Mouse (Mus musculus): ENCODE data around the gene Stxbp4. TPM values are rescaled to one million over a fixed set of nuclear protein-coding genes. Genes with fewer than 3 reads are reported as not detected.

Gene Stxbp4
- polyA plus RNA-seq, 1 experiment from 2014 or later, result 7.0 TPM

DNA sequence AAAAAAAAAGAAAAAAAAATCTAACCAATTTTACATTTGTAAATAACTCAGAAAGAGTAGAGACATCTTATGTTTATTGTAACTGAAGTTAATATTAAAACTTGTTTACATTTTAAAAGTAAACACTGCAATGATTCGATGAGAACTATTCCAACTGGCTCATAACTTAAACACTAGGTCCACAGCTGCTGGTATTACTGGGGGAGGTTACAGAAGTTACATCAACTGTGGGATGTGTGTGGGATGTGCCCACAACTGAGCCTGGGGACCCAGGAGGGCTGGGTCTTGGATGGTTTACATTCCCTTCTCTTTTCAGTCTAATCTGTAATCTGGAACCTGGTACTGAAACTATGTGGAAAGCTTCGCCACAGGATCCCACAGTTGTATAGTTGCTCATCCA lies 34.8 kb downstream of the Stxbp4 start:
- ATAC-seq (ENCODE audit: low read depth), result no peak
- Histone ChIP-seq H3K4me1 (replicated peaks) (no peaks in the 10 kb centered on the region), H3K4me3 (replicated peaks) (no peak overlapping the region), H3K9ac (no peak overlapping the region), H3K27me3 (no peaks in the 10 kb centered on the region), H3K4me2 (no peak overlapping the region), H3K36me3 (peaks cover 23% of the 10 kb centered on the region), H3K9me3 (replicated peaks) (no peaks in the 10 kb centered on the region), H3K27ac (no peak overlapping the region)
- WGBS (ENCODE audit: insufficient replicate concordance), result 86% methylated on average over 2 of the region's 2 CpGs
- no peak for DNase-seq

DNA sequence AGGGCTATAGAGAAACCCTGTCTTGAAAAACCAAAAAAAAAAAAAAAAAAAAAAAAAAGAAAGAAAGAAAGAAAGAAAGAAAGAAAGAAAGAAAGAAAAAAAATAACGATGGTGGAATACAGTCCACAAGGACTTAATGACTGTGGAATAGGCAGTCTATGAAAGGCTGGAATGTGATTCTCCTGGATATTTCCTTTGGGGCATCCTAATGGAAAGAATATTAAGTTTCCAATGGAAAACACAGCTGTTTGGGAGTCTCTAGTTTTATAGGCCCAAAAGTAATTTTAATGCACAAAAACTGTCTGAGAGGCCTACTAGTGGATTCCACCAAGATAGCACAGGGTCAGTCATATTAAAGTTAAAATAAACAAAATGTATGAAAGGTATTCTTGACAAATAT lies 42.1 kb downstream of the Stxbp4 start:
- DNase-seq, result no peak
- Histone ChIP-seq H3K4me3 (replicated peaks) (no peak overlapping the region), H3K4me2 (no peak overlapping the region), H3K9ac (no peak overlapping the region), H3K9me3 (replicated peaks) (no peaks in the 10 kb centered on the region), H3K27ac (no peak overlapping the region), H3K27me3 (no peaks in the 10 kb centered on the region), H3K4me1 (replicated peaks) (no peaks in the 10 kb centered on the region), H3K36me3 (peaks cover 28% of the 10 kb centered on the region)
- ATAC-seq (ENCODE audit: low read depth), result no peak
- WGBS (ENCODE audit: insufficient replicate concordance), result 70% methylated on average over 1 of the region's 1 CpGs

DNA sequence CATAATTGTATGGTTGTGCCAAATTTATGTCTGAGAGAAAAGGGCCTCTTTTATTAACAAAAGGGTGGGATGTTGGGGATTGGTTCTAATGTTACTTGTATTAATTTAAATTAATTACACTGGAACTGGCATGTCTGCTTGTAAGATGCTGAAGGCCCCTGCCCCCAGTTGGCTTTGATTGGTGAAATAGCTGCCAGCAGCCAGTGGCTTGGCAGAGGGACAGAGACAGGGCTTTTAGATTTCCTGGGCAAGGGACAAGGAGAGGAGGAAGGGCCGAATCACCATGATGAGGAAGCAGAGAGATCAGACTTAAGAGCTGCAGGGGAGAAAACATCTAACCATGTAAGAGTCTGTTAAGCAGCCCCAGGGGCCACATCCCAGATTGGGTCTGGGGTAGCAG lies 46.9 kb downstream of the Stxbp4 start:
- WGBS (ENCODE audit: insufficient replicate concordance), result 71% methylated on average over 1 of the region's 1 CpGs
- ATAC-seq (ENCODE audit: low read depth) (no peak), DNase-seq (no peak)
- Histone ChIP-seq H3K27ac (no peak overlapping the region), H3K9ac (no peak overlapping the region), H3K36me3 (peaks cover 16% of the 10 kb centered on the region), H3K4me3 (replicated peaks) (no peak overlapping the region), H3K4me1 (replicated peaks) (no peaks in the 10 kb centered on the region), H3K27me3 (no peaks in the 10 kb centered on the region), H3K4me2 (no peak overlapping the region), H3K9me3 (replicated peaks) (no peaks in the 10 kb centered on the region)

DNA sequence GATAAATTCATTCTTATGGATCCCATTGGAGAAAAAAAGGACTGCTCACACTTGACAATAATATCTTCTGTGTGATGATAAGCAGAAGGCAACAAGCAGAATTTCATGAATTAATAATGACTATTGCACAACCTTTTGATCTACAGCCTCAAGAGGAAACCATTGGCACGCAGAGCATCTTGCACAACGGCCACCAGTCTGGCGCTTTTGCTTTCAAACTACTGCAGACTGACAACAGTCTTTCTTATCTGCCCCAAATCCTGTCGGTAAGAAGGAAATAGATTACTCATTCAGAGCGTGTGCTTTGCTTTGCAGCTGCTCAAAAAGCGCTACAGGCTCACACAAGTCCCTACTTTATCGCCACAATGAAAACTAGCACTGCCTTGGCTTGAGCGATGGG lies 51.7 kb downstream of the Stxbp4 start:
- Histone ChIP-seq H3K36me3 (peaks cover 9% of the 10 kb centered on the region; the same call in 1 of the 2 replicates), H3K4me2 (no peak overlapping the region), H3K27ac (no peak overlapping the region), H3K9ac (no peak overlapping the region), H3K4me3 (replicated peaks) (no peak overlapping the region), H3K4me1 (replicated peaks) (no peaks in the 10 kb centered on the region), H3K27me3 (no peaks in the 10 kb centered on the region), H3K9me3 (replicated peaks) (no peaks in the 10 kb centered on the region)
- WGBS (ENCODE audit: insufficient replicate concordance), result 56% methylated on average over 8 of the region's 8 CpGs
- DNase-seq (no peak), ATAC-seq (ENCODE audit: low read depth) (no peak)

DNA sequence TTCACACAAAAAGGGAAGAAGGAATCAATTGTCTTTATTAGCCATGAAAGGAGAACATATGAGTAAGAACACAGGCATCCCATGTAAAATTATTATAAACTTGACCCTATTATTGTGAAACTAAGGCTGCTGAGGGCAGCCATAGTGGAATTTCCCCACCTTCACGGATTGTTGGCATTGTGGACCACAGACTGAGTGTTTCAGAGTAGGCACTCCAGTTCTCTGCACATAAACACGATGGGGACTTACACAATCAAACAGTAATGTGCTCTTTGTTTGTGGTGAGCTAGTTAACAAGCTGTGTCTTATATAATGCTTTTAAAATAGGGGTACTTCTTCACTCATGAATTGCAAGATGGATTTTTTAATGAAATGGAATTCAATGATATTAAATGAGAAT lies 52.1 kb downstream of the Stxbp4 start:
- WGBS (ENCODE audit: insufficient replicate concordance), result 72% methylated on average over 2 of the region's 2 CpGs
- H3K9ac ChIP-seq, result no peak overlapping the region
- H3K36me3 ChIP-seq, result peaks cover 7% of the 10 kb centered on the region; the same call in 1 of the 2 replicates
- DNase-seq (no peak), ATAC-seq (ENCODE audit: low read depth) (no peak)
- no peak overlapping the region for H3K27ac ChIP-seq
- no peaks in the 10 kb centered on the region for H3K4me1 ChIP-seq (replicated peaks)
- no peaks in the 10 kb centered on the region for H3K9me3 ChIP-seq (replicated peaks)
- H3K27me3 ChIP-seq, result no peaks in the 10 kb centered on the region
- no peak overlapping the region for H3K4me3 ChIP-seq (replicated peaks)
- no peak overlapping the region for H3K4me2 ChIP-seq

DNA sequence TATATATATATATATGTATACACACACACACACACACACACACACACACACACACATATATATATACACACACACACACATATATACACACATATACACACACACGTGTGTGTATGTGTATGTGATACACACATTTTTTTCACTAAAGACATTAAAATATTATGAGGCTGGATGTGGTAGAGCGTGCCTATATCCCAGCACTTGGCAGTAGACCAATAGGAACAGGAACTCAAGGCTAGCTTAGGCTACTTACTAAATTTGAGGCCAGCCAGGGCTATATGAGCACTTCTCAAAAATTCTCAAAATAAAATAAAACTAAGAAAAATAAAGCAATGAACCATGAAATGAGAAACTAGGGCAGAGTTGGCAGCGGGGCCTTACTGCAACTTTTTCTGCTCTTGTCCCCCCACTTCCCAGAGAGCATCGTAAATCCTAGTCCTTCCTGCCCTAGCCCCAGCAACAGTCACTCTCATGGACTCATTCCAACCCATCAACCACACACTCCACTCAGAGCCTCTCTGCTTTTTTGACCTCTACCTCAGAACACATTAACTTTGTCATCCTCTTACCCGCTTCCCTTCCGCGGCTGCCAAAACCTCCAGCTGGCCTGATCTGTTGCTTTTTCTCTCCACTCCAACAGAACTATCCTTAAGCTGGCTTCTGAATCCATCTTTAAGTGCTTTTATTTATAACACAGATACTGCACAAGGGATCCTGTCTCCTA lies 60.7 kb downstream of the Stxbp4 start:
- ATAC-seq (ENCODE audit: low read depth) (no peak), DNase-seq (no peak)
- whole genome bisulfite sequencing (ENCODE audit: insufficient replicate concordance), result 82% methylated on average over 7 of the region's 7 CpGs
- Histone ChIP-seq H3K9ac (no peak overlapping the region), H3K36me3 (peaks cover 8% of the 10 kb centered on the region; the same call in 1 of the 2 replicates), H3K9me3 (replicated peaks) (no peaks in the 10 kb centered on the region), H3K4me3 (replicated peaks) (no peak overlapping the region), H3K4me1 (replicated peaks) (no peaks in the 10 kb centered on the region), H3K27me3 (no peaks in the 10 kb centered on the region), H3K27ac (no peak overlapping the region), H3K4me2 (no peak overlapping the region)

DNA sequence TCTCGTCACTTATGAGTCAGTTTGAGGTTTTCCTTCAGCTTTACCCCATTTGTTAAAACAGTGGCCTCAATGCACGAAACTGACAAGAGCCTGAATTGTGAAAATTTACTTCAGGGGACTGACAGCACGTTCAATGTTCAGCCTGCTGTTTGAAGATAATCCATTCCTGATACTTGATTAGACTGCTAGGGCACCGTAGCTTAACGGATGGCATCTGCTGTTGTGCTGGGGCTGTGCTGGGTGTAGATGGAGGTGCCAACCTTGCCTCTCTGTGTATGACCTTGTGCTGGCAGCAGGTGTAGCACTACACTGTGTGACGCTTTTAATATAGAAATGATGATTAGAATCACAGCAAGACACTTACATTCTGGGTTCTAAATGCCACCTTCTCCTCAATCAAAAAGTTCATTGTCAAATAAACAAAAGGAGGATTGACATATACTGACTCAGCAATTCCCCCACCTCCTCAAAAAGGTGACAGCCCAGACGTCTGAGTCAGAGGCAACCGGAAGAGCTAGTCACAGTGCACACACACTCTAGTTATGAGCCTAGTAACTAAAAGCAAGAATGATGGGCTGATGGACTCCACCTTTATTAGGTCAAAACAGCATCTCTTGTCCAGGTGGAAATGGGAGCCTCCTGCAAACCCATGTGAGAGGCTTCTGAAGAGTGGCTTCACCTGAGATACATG lies 61.5 kb downstream of the Stxbp4 start:
- H3K4me3 ChIP-seq (replicated peaks), result no peak overlapping the region
- H3K27ac ChIP-seq, result no peak overlapping the region
- H3K9ac ChIP-seq, result no peak overlapping the region
- ATAC-seq (ENCODE audit: low read depth) (no peak), DNase-seq (no peak)
- H3K36me3 ChIP-seq, result peaks cover 8% of the 10 kb centered on the region; the same call in 1 of the 2 replicates
- 69% methylated on average over 8 of the region's 8 CpGs for WGBS (ENCODE audit: insufficient replicate concordance)
- no peaks in the 10 kb centered on the region for H3K4me1 ChIP-seq (replicated peaks)
- no peaks in the 10 kb centered on the region for H3K27me3 ChIP-seq
- no peaks in the 10 kb centered on the region for H3K9me3 ChIP-seq (replicated peaks)
- H3K4me2 ChIP-seq, result no peak overlapping the region

DNA sequence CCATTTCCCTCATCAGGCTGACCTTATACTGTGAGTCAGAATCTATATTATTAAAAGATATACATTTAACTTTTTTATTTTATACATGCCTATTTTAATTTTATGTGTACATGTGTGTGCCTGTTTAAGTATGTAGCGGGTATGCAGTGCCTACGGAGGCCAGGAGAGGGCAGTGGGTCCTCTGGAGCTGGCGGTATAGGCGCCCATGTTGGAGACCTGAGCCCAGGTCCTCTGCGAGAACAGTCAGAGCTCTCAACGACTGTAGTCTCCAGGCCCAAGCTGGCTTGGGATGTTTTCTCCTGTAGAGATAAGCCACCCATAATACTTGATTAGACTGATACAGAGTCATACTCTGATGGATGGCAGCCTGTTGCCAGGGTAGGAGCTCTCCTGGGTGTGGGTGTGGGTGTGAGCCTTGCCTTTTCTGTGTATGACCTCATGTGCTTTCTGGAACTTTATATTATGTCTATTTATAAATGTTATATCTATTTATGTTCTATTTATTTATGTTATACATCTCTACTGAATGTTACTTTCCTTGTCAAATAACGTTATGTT lies 62.3 kb downstream of the Stxbp4 start:
- Histone ChIP-seq H3K36me3 (peaks cover 8% of the 10 kb centered on the region; the same call in 1 of the 2 replicates), H3K9ac (no peak overlapping the region), H3K4me3 (replicated peaks) (no peak overlapping the region), H3K27me3 (no peaks in the 10 kb centered on the region), H3K4me1 (replicated peaks) (no peaks in the 10 kb centered on the region), H3K4me2 (no peak overlapping the region), H3K27ac (no peak overlapping the region), H3K9me3 (replicated peaks) (no peaks in the 10 kb centered on the region)
- DNase-seq (no peak), ATAC-seq (ENCODE audit: low read depth) (no peak)
- WGBS (ENCODE audit: insufficient replicate concordance), result 86% methylated on average over 7 of the region's 7 CpGs

DNA sequence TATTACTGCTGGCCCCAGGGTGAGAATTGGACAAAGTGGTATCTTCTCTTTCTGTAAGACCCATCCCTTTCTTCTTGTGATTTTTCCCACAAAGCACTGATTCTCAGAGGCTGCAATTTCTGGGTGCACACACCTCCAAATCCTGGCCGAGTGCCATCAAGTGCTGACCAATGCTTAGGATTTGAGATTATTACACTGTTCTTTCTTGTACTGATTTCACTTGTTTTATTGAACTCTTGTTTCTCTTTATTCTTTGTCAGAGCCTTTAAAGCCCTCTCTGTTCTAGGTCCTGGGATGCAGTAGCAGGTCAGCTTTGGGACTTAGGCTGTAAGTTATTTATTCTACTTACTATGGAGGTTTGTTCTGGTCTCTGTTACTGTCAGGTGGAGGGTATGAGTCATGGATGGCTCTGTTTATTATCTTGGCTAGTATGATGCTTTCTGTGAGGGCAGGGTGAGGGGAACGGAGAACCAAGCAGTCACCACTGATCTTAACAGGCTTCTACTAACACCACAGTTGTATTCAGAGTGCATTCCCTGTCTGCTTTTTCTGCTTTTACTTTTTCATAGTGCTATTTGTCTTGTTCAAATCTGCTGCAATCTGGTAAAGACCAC lies 67.1 kb downstream of the Stxbp4 start:
- WGBS (ENCODE audit: insufficient replicate concordance), result 55% methylated on average over 2 of the region's 2 CpGs
- H3K4me1 ChIP-seq (replicated peaks), result no peaks in the 10 kb centered on the region
- H3K4me2 ChIP-seq, result no peak overlapping the region
- H3K36me3 ChIP-seq, result peaks cover 8% of the 10 kb centered on the region; the same call in 1 of the 2 replicates
- H3K27me3 ChIP-seq, result no peaks in the 10 kb centered on the region
- no peak overlapping the region for H3K27ac ChIP-seq
- no peak for ATAC-seq (ENCODE audit: low read depth)
- no peak for DNase-seq
- no peak overlapping the region for H3K4me3 ChIP-seq (replicated peaks)
- H3K9me3 ChIP-seq (replicated peaks), result no peaks in the 10 kb centered on the region
- no peak overlapping the region for H3K9ac ChIP-seq

DNA sequence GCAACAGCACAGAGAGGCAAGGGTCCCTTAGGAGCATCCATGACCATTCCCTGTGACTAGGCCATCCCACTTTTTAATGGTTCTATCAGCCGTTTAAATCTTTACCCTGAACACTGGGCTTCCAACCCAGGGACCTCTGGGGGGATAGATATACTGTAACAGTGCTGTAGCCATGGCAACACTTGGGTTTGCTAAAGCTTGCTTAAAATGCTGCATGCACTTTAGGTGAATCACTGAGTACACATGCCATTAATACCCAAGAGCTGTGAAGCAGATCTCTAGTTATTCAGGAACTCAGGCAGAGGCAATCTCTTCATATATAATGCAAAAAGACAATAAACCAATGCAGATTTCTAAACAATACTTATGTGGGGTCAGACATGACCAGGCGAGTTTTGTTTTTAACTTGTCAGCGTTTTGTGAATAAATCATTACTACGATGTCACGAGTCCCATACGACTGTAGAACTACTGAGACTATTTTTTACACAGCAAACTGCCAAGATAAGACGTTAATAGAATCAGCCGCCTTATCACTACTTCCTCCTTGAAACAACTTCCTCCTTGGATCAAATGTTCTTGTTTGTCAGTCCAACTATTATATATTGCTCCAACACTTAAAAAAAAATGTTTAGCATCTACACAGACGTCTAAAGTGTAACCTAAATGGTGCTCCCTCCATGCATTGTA lies 79.4 kb downstream of the Stxbp4 start:
- Histone ChIP-seq H3K9ac (no peak overlapping the region), H3K36me3 (no peaks in the 10 kb centered on the region), H3K4me3 (replicated peaks) (no peak overlapping the region), H3K27me3 (no peaks in the 10 kb centered on the region), H3K27ac (no peak overlapping the region), H3K9me3 (replicated peaks) (no peaks in the 10 kb centered on the region), H3K4me2 (no peak overlapping the region), H3K4me1 (replicated peaks) (peaks cover 12% of the 10 kb centered on the region)
- WGBS (ENCODE audit: insufficient replicate concordance), result 10% methylated on average over 9 of the region's 9 CpGs
- DNase-seq (no peak), ATAC-seq (ENCODE audit: low read depth) (no peak)

DNA sequence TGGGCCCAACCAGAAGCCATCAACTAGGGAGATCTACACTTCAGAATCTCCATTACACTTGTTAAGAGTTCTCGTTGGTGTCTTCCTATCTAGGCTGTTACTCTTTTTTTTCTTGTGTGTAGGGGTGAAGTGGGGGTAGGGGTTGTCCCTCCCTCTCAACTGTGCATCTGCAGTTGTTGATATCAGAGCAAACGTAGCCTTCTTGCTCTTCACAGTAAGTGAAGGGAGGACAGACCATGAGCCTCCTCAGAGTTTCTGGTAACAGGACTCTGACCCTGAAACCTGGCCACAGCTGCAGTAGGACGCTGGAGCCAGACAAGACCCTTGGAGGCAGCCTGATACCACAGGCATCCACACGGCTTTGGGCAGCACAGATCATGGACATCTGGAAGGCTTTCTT lies 81.4 kb downstream of the Stxbp4 start:
- no peaks in the 10 kb centered on the region for H3K36me3 ChIP-seq
- peaks cover 12% of the 10 kb centered on the region for H3K4me1 ChIP-seq (replicated peaks)
- DNase-seq, result no peak
- no peak overlapping the region for H3K4me2 ChIP-seq
- ATAC-seq (ENCODE audit: low read depth), result peak; percentile 66; the same call in 1 of the 2 replicates
- no peaks in the 10 kb centered on the region for H3K9me3 ChIP-seq (replicated peaks)
- no peak overlapping the region for H3K27ac ChIP-seq
- no peak overlapping the region for H3K4me3 ChIP-seq (replicated peaks)
- H3K27me3 ChIP-seq, result no peaks in the 10 kb centered on the region
- WGBS (ENCODE audit: insufficient replicate concordance), result 17% methylated on average over 4 of the region's 4 CpGs
- H3K9ac ChIP-seq, result no peak overlapping the region
